Mouse (Mus musculus): ENCODE results near the gene Rab31.

Rab31 gene

DNA sequence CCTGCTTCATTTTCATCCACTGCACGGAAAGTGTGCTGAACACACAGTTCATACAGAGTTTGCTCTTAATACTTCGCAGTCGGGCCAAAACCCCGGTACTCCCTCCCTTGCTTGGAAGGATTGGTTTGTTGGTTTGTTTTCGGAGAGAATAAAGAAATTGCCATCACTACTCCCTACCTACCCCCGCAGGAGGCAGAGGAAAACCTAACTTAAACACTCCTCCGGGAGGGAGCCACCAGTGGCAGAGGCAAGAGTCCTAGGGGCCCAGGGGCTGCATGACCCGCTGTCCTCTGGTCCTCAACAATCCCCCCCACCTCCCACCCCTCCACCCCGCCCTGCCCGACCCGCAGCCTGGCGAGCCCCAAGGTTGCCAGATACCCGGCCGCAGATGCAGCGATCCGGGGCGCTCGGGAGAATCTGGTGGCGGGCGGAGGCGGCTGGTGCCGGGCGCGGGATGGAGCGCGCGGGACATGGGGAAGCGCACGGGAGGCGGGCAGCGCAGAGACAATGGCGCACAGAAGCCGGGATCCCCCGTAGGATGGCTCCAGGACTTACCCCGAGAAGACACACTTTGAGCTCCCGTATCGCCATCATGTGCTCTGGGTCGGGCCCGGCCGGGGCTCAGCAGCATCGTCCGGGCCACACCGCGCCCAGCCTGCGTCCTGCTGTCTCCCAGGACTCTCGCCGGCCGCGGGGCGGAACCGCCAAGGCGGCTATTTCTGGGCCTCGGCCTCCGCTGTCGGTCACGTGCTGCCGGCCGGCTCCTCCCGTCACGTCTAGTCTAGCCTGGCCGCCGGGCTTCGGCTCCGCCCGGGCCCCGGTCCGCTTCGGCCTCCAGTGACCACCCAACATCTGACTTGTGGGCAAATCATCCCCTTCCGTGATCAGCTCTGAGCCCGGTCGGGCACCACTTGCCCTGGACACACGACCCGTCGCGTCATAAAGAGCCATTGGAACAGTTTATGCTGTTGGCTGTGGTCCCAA, at the start of gene Rab31:
TSS of gene Rab31 (minus strand) at position 802 of the 984 bp plus-strand sequence.
- DNase-seq = peak; percentile 88 to 90

- no peak for DNase-seq
These were observed 47.6 kb upstream of the Rab31 start for GRCm38 (mm10) chr17:65820197-65820596.

GRCm38 (mm10) chr17:65813763-65814162, 41.2 kb upstream of the Rab31 start:
- no peak for DNase-seq

- DNase-seq = peak in 1 of 2 experiments; percentile 43
These were observed 38.5 kb upstream of the Rab31 start for GRCm38 (mm10) chr17:65811032-65811431.

- DNase-seq = no peak
These were observed 33.9 kb upstream of the Rab31 start for GRCm38 (mm10) chr17:65806416-65806815.

DNA sequence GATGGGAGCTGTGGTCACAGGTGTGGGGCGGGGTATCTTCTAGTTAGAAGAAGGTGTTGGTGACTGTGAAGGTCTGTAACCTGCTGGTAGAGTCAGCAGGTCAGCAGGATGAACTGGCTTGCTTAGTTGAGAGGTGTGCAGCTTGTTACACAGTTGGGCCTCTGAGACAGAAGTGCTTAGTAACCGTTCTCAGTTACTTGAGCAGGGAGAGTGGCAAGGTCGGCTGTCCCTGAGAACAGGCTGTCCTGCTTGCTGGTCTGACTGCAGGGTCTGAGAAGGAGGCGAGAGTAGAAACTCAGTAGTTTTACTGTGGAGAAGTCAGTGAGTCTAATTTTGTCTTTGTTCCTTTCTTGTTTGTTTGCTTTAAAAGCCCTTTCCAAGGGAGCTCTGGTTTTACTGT, 33.4 kb upstream of the Rab31 start:
- DNase-seq = peak in 1 of 2 experiments; percentile 14

GRCm38 (mm10) chr17:65802026-65802425, 29.5 kb upstream of the Rab31 start:
- no peak for DNase-seq

GRCm38 (mm10) chr17:65800451-65800850, 27.9 kb upstream of the Rab31 start:
- no peak for DNase-seq

DNA sequence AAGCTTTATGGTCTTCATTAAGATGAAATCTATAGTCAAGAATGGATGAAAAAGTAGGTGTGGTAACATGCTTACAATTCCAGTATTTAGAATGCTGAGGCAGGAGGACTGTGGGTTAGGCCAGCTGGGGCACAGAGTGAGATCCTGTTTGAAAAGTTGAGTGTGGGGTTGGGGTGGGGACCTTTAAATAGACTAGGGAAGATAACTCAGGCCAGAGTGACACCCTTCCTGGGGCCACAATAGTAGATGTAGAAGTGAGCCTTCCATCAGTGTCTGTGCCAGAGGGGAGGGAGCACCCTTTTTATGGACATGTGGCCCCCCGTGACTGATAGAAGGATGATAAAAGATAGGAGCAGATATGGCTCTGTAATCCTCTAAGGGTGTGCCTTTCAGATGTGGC, 26.8 kb upstream of the Rab31 start:
- no peak for DNase-seq

DNA sequence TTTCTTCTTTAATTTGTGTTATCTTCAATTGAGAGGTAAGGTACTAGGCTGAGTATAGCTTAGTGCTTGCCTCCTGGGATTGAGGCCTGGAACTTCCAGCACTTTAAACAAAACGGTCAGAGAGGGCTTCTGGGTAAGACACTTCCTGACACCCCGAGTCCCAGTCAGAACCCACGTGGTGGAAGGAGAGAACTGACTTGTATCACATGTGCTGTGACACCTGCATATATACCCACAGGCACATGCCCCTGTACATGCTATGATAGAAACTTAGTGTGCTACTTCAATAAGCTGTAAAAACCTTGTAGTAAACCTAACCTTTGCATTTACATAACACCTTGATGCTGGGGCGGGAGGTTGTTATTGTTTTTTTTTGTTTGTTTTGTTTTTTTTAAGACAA, 25.9 kb upstream of the Rab31 start:
- DNase-seq = no peak

GRCm38 (mm10) chr17:65796056-65796455, 23.5 kb upstream of the Rab31 start:
- DNase-seq = no peak

GRCm38 (mm10) chr17:65794096-65794850, 21.7 kb upstream of the Rab31 start:
- DNase-seq = no peak

- no peak for DNase-seq
These were observed 20.9 kb upstream of the Rab31 start for GRCm38 (mm10) chr17:65793307-65793930.

- no peak for DNase-seq
These were observed 18.6 kb upstream of the Rab31 start for GRCm38 (mm10) chr17:65791161-65791560.

- DNase-seq = no peak
These were observed 17.0 kb upstream of the Rab31 start for GRCm38 (mm10) chr17:65789576-65789975.

GRCm38 (mm10) chr17:65788542-65789291, 16.2 kb upstream of the Rab31 start:
- DNase-seq = peak in 1 of 2 experiments; percentile 27

- no peak for DNase-seq
These were observed 14.7 kb upstream of the Rab31 start for GRCm38 (mm10) chr17:65787261-65787660.

- DNase-seq = peak; percentile 27 to 47
These were observed 13.7 kb upstream of the Rab31 start for GRCm38 (mm10) chr17:65786225-65786624.

DNA sequence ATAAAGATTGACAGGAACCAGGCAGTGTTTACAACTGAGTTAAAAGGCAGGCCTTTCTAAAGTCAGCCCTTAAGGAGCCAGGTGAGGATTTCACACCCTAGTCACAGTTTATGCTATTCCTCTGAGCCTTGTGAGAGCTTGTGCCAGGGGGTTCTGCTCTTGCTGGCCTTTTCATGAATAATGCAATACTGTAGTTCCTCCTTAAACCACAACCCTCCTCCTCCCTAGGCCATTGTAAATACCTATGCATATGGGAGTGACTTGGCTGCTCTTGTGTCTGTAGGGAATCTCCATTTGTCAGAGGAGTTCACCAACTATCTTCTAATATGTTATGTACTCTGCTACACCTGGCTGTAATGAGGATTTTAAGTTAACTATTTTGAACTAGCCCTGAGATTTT, 13.2 kb upstream of the Rab31 start:
- no peak for DNase-seq

GRCm38 (mm10) chr17:65784610-65785140, 12.1 kb upstream of the Rab31 start:
- DNase-seq = no peak

- DNase-seq = peak; percentile 74 to 80
These were observed 10.9 kb upstream of the Rab31 start for GRCm38 (mm10) chr17:65783182-65784161.

Data from lung, adult 18-20 months (tissue).